Comparison of ENCODE assay signal across 17 mouse cellular contexts in the genomic region with DNA sequence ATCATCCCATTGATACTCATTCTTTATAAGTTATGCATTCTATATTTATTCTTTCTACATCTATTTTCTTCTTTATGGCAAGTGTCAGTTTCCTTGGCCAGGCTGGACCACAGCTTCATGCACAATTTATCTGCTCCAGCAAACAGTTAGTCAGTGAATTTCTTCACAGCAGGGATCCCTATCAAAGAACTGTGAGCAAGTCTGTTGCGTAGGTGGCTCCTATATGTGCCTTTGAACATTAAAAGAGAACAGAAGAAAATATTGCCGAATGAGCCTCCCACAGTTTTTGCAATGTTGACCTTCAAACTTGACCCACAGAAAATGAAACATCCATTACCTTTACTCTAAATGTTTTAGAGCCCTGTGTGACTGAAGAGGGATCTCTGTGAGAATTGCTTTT.
DNase-seq lines count a peak whose midpoint lies in the region; ATAC-seq and TF ChIP-seq lines count a peak whose summit lies in the region.
"Had no signal": no experiment of that assay in that cellular context is flagged by ENCODE, and none has a peak within 500 bp of the region (broad histone marks: within the 10 kb centered on the region; RNA-seq: fewer than 3 reads in every experiment).

No protein-coding gene starts in this region.

- no peak for ATAC-seq in midbrain, postnatal 0 days (ENCODE audit: low FRiP score)
- ATAC-seq in midbrain, embryonic 16.5 days: no peak
- no peak for ATAC-seq in kidney, embryonic 14.5 days (ENCODE audit: low FRiP score, low TSS enrichment)
- ATAC-seq: CD4-positive, CD25-positive, alpha-beta regulatory T cell, adult 4 months; forebrain, postnatal 0 days; hindbrain, embryonic 16.5 days; liver, embryonic 12.5 days had no signal

- no peaks in the 10 kb centered on the region for H3K9me3 ChIP-seq in midbrain, postnatal 0 days (ENCODE audit: low read length)
- no peaks in the 10 kb centered on the region for H3K9me3 ChIP-seq in midbrain, embryonic 16.5 days (replicated peaks; ENCODE audit: control insufficient read depth, low read length, poor library complexity, severe bottlenecking)
- H3K9me3 ChIP-seq in kidney, embryonic 14.5 days (ENCODE audit: control insufficient read depth, low read length): no peaks in the 10 kb centered on the region
- H3K9me3 ChIP-seq: liver, embryonic 12.5 days; neural tube, embryonic 13.5 days had no signal

- peak; percentile 10 for DNase-seq in midbrain, postnatal 0 days (ENCODE audit: low spot score)
- DNase-seq in layer of hippocampus, adult 11-12 months (ENCODE audit: low spot score): peak; percentile 26
- DNase-seq in left cerebral cortex, adult 8-10 months (ENCODE audit: low spot score in 2 of 2): peak; percentile 1 to 67
- DNase-seq in urinary bladder, postnatal 10 days (ENCODE audit: low spot score): no peak
- DNase-seq in gastrocnemius, postnatal 14 days: no peak
- DNase-seq: cerebellum, adult 2 months; forebrain, postnatal 0 days; heart, adult 11 months; heart, postnatal 10 days; kidney, adult 9 months; lung, postnatal 10 days had no signal

- H3K9ac ChIP-seq in midbrain, postnatal 0 days (replicated peaks; ENCODE audit: low read length, poor library complexity, severe bottlenecking): no peak overlapping the region
- no peak overlapping the region for H3K9ac ChIP-seq in midbrain, embryonic 16.5 days (ENCODE audit: low read depth, low read length)
- no peak overlapping the region for H3K9ac ChIP-seq in kidney, embryonic 14.5 days (ENCODE audit: low read depth, low read length)
- H3K9ac ChIP-seq: forebrain, postnatal 0 days; liver, embryonic 12.5 days; neural tube, embryonic 13.5 days had no signal

- TF ChIP-seq CTCF in midbrain, postnatal 0 days (IDR thresholded peaks at IDR 0.05): no peak

- H3K4me3 ChIP-seq in midbrain, postnatal 0 days (ENCODE audit: low read depth, low read length): no peak overlapping the region
- H3K4me3 ChIP-seq in midbrain, embryonic 16.5 days (ENCODE audit: low read depth, low read length): no peak overlapping the region
- H3K4me3 ChIP-seq in kidney, embryonic 14.5 days (ENCODE audit: low read length): no peak overlapping the region
- H3K4me3 ChIP-seq: liver, embryonic 12.5 days; neural tube, embryonic 13.5 days had no signal

- intact Hi-C loops in gastrocnemius, postnatal 14 days (cut with DNase I; ENCODE audit: low total_unique reads): no loop called here

- H3K36me3 ChIP-seq in midbrain, postnatal 0 days (ENCODE audit: insufficient read depth, low read length): no peaks in the 10 kb centered on the region
- no peaks in the 10 kb centered on the region for H3K36me3 ChIP-seq in midbrain, embryonic 16.5 days (ENCODE audit: control insufficient read depth, insufficient read depth, low read length)
- H3K36me3 ChIP-seq in kidney, embryonic 14.5 days (ENCODE audit: control insufficient read depth, insufficient read depth, low read length): no peaks in the 10 kb centered on the region
- H3K36me3 ChIP-seq: liver, embryonic 12.5 days; neural tube, embryonic 13.5 days had no signal

- no peaks in the 10 kb centered on the region for H3K27me3 ChIP-seq in midbrain, postnatal 0 days (ENCODE audit: insufficient read depth, low read length)
- H3K27me3 ChIP-seq in midbrain, embryonic 16.5 days (ENCODE audit: control insufficient read depth, insufficient read depth, low read depth, low read length): no peaks in the 10 kb centered on the region
- H3K27me3 ChIP-seq in kidney, embryonic 14.5 days (ENCODE audit: control insufficient read depth, insufficient read depth, low read length): no peaks in the 10 kb centered on the region
- H3K27me3 ChIP-seq: liver, embryonic 12.5 days; neural tube, embryonic 13.5 days had no signal

- H3K4me2 ChIP-seq in midbrain, postnatal 0 days (ENCODE audit: low read depth, low read length, poor library complexity, severe bottlenecking): no peak overlapping the region
- H3K4me2 ChIP-seq in midbrain, embryonic 16.5 days (ENCODE audit: low read length): no peak overlapping the region
- no peak overlapping the region for H3K4me2 ChIP-seq in kidney, embryonic 14.5 days (replicated peaks; ENCODE audit: low read depth, low read length)
- H3K4me2 ChIP-seq: liver, embryonic 12.5 days; neural tube, embryonic 13.5 days had no signal

- WGBS in midbrain, postnatal 0 days: 64% methylated on average over 2 of the region's 2 CpGs
- 70% methylated on average over 2 of the region's 2 CpGs for WGBS in midbrain, embryonic 16.5 days
- 76% methylated on average over 2 of the region's 2 CpGs for WGBS in kidney, embryonic 14.5 days

- H3K4me1 ChIP-seq in midbrain, postnatal 0 days (ENCODE audit: insufficient read depth, low read length): no peaks in the 10 kb centered on the region
- no peaks in the 10 kb centered on the region for H3K4me1 ChIP-seq in midbrain, embryonic 16.5 days (ENCODE audit: control insufficient read depth, insufficient read depth, low read length)
- no peaks in the 10 kb centered on the region for H3K4me1 ChIP-seq in kidney, embryonic 14.5 days (ENCODE audit: control insufficient read depth, insufficient read depth, low read length)
- H3K4me1 ChIP-seq: liver, embryonic 12.5 days; neural tube, embryonic 13.5 days had no signal

- H3K27ac ChIP-seq in midbrain, postnatal 0 days (ENCODE audit: low read depth, low read length): no peak overlapping the region
- H3K27ac ChIP-seq in midbrain, embryonic 16.5 days (ENCODE audit: low read length): no peak overlapping the region
- no peak overlapping the region for H3K27ac ChIP-seq in kidney, embryonic 14.5 days (ENCODE audit: low read depth, low read length)
- H3K27ac ChIP-seq: liver, embryonic 12.5 days; neural tube, embryonic 13.5 days had no signal

Comparison
In these comparisons a context has a peak if more than half of its experiments do, and no peak if none do; other contexts are left out.
1. DNase-seq: peak in midbrain, postnatal 0 days (single experiment), layer of hippocampus, adult 11-12 months (single experiment) and left cerebral cortex, adult 8-10 months (2 of 2); none in urinary bladder, postnatal 10 days (single experiment) and gastrocnemius, postnatal 14 days (single experiment).